Mouse (Mus musculus) T-helper 17 cell (primary cell): ENCODE measurements around the gene Atxn2.

Source experiments
- in situ Hi-C, 2 experiments: fragments of 300-600 bp; cut with MboI, MseI; formaldehyde crosslinking; loops; 1 replicate in 1 of 2; 2 replicates in 1 of 2; pipeline ENCODE4 v1.15.1; 2025; ENCODE audit warnings: high pct_unique_total_duplicates in 2 of 2

The Atxn2 gene

GRCm38 (mm10) chr5:121848035-121848519 is 136.9 kb downstream of the Atxn2 start:
- in situ Hi-C loops, result loop anchor here (25.0 kb wide), 2 partner anchors 989 to 1289 kb away; partner anchors contain the start of genes Rhof (in 1 of the 2) and Setd1b (in 1 of the 2)

- in situ Hi-C loops, result loop anchor here (25.0 kb wide), 2 partner anchors 989 to 1289 kb away; partner anchors contain the start of genes Rhof (in 1 of the 2) and Setd1b (in 1 of the 2)
Observed at GRCm38 (mm10) chr5:121848743-121849142, 137.6 kb downstream of the Atxn2 start, which contains the start of gene Pheta1. Gene Pheta1, plus strand, starts transcription at chr5:121848984.

GRCm38 (mm10) chr5:121849478-121850349 is 138.6 kb downstream of the Atxn2 start:
- in situ Hi-C loops, result loop anchor here (25.0 kb wide), 2 partner anchors 988 to 1288 kb away; partner anchors contain the start of genes Rhof (in 1 of the 2) and Setd1b (in 1 of the 2)

GRCm38 (mm10) chr5:121853368-121854051 is 142.4 kb downstream of the Atxn2 start:
- in situ Hi-C loops, result no loop called here

GRCm38 (mm10) chr5:121854768-121855167 is 143.6 kb downstream of the Atxn2 start:
- in situ Hi-C loops, result no loop called here

- in situ Hi-C loops, result no loop called here
Observed at GRCm38 (mm10) chr5:121856740-121857139, 145.6 kb downstream of the Atxn2 start.

- in situ Hi-C loops, result no loop called here
Observed at GRCm38 (mm10) chr5:121858427-121858826, 147.3 kb downstream of the Atxn2 start.

- in situ Hi-C loops, result no loop called here
Observed at GRCm38 (mm10) chr5:121861964-121862363, 150.8 kb downstream of the Atxn2 start.

- in situ Hi-C loops, result no loop called here
Observed at GRCm38 (mm10) chr5:121864330-121864729, 153.2 kb downstream of the Atxn2 start.
